In the genomic region with DNA sequence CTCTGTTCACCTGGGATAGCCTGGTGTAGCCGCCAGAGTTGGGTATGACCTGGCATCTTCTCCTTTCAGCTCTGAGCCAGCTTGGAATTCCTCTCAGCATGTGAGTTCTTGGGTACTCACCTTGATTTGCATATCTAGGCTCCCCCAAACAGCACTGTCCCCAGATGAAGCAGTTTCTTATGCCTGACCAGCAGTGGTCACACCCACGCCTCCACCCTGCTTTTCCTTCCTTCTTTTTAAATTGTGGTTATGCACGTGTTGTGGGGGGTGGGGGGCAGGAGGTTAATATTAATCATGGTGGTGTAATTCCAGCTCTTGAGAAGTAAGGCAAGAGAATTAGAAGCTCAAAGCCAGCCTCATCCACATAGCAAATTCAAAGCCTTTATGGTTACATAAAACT, we compare ENCODE assay signal across 16 mouse cellular contexts. TPM values are rescaled to one million over a fixed set of nuclear protein-coding genes. Genes with fewer than 3 reads are reported as not detected.
A peak's percentile ranks its signal among the peaks of the same experiment; 100 is the strongest.
DNase-seq lines count a peak whose midpoint lies in the region; ATAC-seq lines count a peak whose summit lies in the region.
"Had no signal": no experiment of that assay in that cellular context is flagged by ENCODE, and none has a peak within 500 bp of the region (broad histone marks: within the 10 kb centered on the region; RNA-seq: fewer than 3 reads in every experiment).

No protein-coding gene starts in this region.

- no peaks in the 10 kb centered on the region for H3K4me1 ChIP-seq in kidney, embryonic 14.5 days (ENCODE audit: control insufficient read depth, insufficient read depth, low read length)
- no peaks in the 10 kb centered on the region for H3K4me1 ChIP-seq in hindbrain, embryonic 13.5 days (replicated peaks)
- H3K4me1 ChIP-seq: embryonic facial prominence, embryonic 12.5 days; forebrain, embryonic 13.5 days had no signal

- 0 out of 2 replicates have a peak overlapping the region, but pooled peaks have one; percentile 15 for H3K27ac ChIP-seq in macrophage
- no peak overlapping the region for H3K27ac ChIP-seq in kidney, embryonic 14.5 days (ENCODE audit: low read depth, low read length)
- H3K27ac ChIP-seq in hindbrain, embryonic 13.5 days: no peak overlapping the region
- H3K27ac ChIP-seq: embryonic facial prominence, embryonic 12.5 days; forebrain, embryonic 13.5 days; stomach, embryonic 15.5 days had no signal

- H3K4me3 ChIP-seq in macrophage (ENCODE audit: inconsistent target): no peak overlapping the region
- H3K4me3 ChIP-seq in kidney, embryonic 14.5 days (ENCODE audit: low read length): no peak overlapping the region
- H3K4me3 ChIP-seq in hindbrain, embryonic 13.5 days: no peak overlapping the region
- H3K4me3 ChIP-seq: embryonic facial prominence, embryonic 12.5 days; forebrain, embryonic 13.5 days; stomach, embryonic 15.5 days had no signal

- peak; percentile 54 for ATAC-seq in erythroid progenitor cell, adult 5-6 weeks (replicated peaks; ENCODE audit: low FRiP score, poor library complexity, severe bottlenecking)
- ATAC-seq in cerebellum, adult (ENCODE audit: insufficient number of reproducible peaks, low FRiP score, low TSS enrichment): no peak
- ATAC-seq in kidney, embryonic 14.5 days (ENCODE audit: low FRiP score, low TSS enrichment): no peak
- ATAC-seq in hindbrain, embryonic 13.5 days (ENCODE audit: low FRiP score): no peak
- ATAC-seq: forebrain, embryonic 13.5 days; intestine, embryonic 16.5 days had no signal

- 23% methylated on average over 3 of the region's 3 CpGs for WGBS in macrophage (ENCODE audit: missing documents)
- WGBS in kidney, embryonic 14.5 days: 73% methylated on average over 3 of the region's 3 CpGs
- 92% methylated on average over 3 of the region's 3 CpGs for WGBS in hindbrain, embryonic 13.5 days

- no peaks in the 10 kb centered on the region for H3K27me3 ChIP-seq in kidney, embryonic 14.5 days (ENCODE audit: control insufficient read depth, insufficient read depth, low read length)
- no peaks in the 10 kb centered on the region for H3K27me3 ChIP-seq in hindbrain, embryonic 13.5 days
- H3K27me3 ChIP-seq: embryonic facial prominence, embryonic 12.5 days; forebrain, embryonic 13.5 days; stomach, embryonic 15.5 days had no signal

- peak; percentile 79 for DNase-seq in 416B (ENCODE audit: low read depth)
- peak; percentile 54 to 60 for DNase-seq in B cell, adult 2 months
- DNase-seq: adrenal gland, adult 8-10 months; cerebellum, postnatal 25 days; gastrocnemius, postnatal 25 days; kidney, postnatal 4 days; thymus, postnatal 25 days had no signal

- no peak overlapping the region for H3K9ac ChIP-seq in kidney, embryonic 14.5 days (ENCODE audit: low read depth, low read length)
- H3K9ac ChIP-seq in hindbrain, embryonic 13.5 days: no peak overlapping the region
- H3K9ac ChIP-seq: embryonic facial prominence, embryonic 12.5 days; forebrain, embryonic 13.5 days; stomach, embryonic 15.5 days had no signal

- H3K9me3 ChIP-seq in kidney, embryonic 14.5 days (ENCODE audit: control insufficient read depth, low read length): no peaks in the 10 kb centered on the region
- H3K9me3 ChIP-seq in hindbrain, embryonic 13.5 days: no peaks in the 10 kb centered on the region
- H3K9me3 ChIP-seq: embryonic facial prominence, embryonic 12.5 days; forebrain, embryonic 13.5 days; stomach, embryonic 15.5 days had no signal

- H3K36me3 ChIP-seq in macrophage (ENCODE audit: inconsistent target): peaks cover 25% of the 10 kb centered on the region
- peaks cover 54% of the 10 kb centered on the region for H3K36me3 ChIP-seq in kidney, embryonic 14.5 days (ENCODE audit: control insufficient read depth, insufficient read depth, low read length)
- peaks cover 72% of the 10 kb centered on the region for H3K36me3 ChIP-seq in hindbrain, embryonic 13.5 days

- no peak overlapping the region for H3K4me2 ChIP-seq in kidney, embryonic 14.5 days (replicated peaks; ENCODE audit: low read depth, low read length)
- H3K4me2 ChIP-seq in hindbrain, embryonic 13.5 days: no peak overlapping the region
- H3K4me2 ChIP-seq: embryonic facial prominence, embryonic 12.5 days; forebrain, embryonic 13.5 days; stomach, embryonic 15.5 days had no signal

- no peaks in the 10 kb centered on the region for H3K79me2 ChIP-seq in macrophage (ENCODE audit: inconsistent target)

RNA-seq across cellular contexts. Expression of gene Thap3, which starts 26.0 kb away (rescaled TPM):
- 6.8 TPM in 1 of 2 replicates, not detected in the other for total RNA-seq in erythroid progenitor cell, adult 5-6 weeks (2015; ENCODE audit: low replicate concordance)
- total RNA-seq in erythroid progenitor cell, adult 5-6 weeks (2017; ENCODE audit: low replicate concordance): 4.0 TPM in 1 of 2 replicates, not detected in the other
- 10 to 100 TPM in 16 of 26 experiments, 1 to 10 TPM in 10; 1.5 to 37.2 (median 14.6) TPM for total RNA-seq in macrophage (2018; cell fraction: chromatin; rRNA removed)
- 10 to 100 TPM in 23 of 26 experiments, 1 to 10 TPM in 3; 6.9 to 19.0 (median 15.8) TPM for total RNA-seq in macrophage (2018; cell fraction: cytosol; rRNA removed)
- total RNA-seq in macrophage (2018; cell fraction: nucleus; rRNA removed): 10 to 100 TPM in 18 of 26 experiments, 1 to 10 TPM in 8; 2.5 to 37.2 (median 18.3) TPM
- 5.4 to 24.7 TPM (median 14.9 TPM) in 3 replicates for polyA plus RNA-seq in macrophage (2018)
- polyA plus RNA-seq in kidney, embryonic 14.5 days (2014; fragmentation: Nextera tagmentation; extraction: Ambion mirVana): 29.2 and 35.8 TPM in 2 replicates
- polyA plus RNA-seq in hindbrain, embryonic 13.5 days (2015; fragmentation: Nextera tagmentation; extraction: Ambion mirVana): 35.9 and 36.7 TPM in 2 replicates

RNA-seq across cellular contexts. Expression of gene Dnajc11, which starts 29.3 kb away (rescaled TPM):
- total RNA-seq in erythroid progenitor cell, adult 5-6 weeks (2015; ENCODE audit: low replicate concordance): 41.9 and 46.9 TPM in 2 replicates
- 72.3 and 79.2 TPM in 2 replicates for total RNA-seq in erythroid progenitor cell, adult 5-6 weeks (2017; ENCODE audit: low replicate concordance)
- 100 to 1,000 TPM in 19 of 26 experiments, 10 to 100 TPM in 7; 73.8 to 150 (median 124) TPM for total RNA-seq in macrophage (2018; cell fraction: chromatin; rRNA removed)
- total RNA-seq in macrophage (2018; cell fraction: cytosol; rRNA removed): 10 to 100 TPM; 24.0 to 36.6 (median 31.0) TPM
- 100 to 1,000 TPM in 2 of 26 experiments, 10 to 100 TPM in 24; 44.0 to 118 (median 74.0) TPM for total RNA-seq in macrophage (2018; cell fraction: nucleus; rRNA removed)
- polyA plus RNA-seq in macrophage (2018): 27.8 to 45.3 TPM (median 43.7 TPM) in 3 replicates
- polyA plus RNA-seq in kidney, embryonic 14.5 days (2014; fragmentation: Nextera tagmentation; extraction: Ambion mirVana): 55.0 and 74.5 TPM in 2 replicates
- 84.3 and 86.5 TPM in 2 replicates for polyA plus RNA-seq in hindbrain, embryonic 13.5 days (2015; fragmentation: Nextera tagmentation; extraction: Ambion mirVana)

RNA-seq across cellular contexts. Expression of gene Phf13, which starts 33.2 kb away (rescaled TPM):
- 2.5 and 2.9 TPM in 2 replicates for total RNA-seq in erythroid progenitor cell, adult 5-6 weeks (2015; ENCODE audit: low replicate concordance)
- total RNA-seq in erythroid progenitor cell, adult 5-6 weeks (2017; ENCODE audit: low replicate concordance): 0.83 and 4.6 TPM in 2 replicates
- 10 to 100 TPM in 6 of 26 experiments, 1 to 10 TPM in 19, under 1 TPM in 1; 0.57 to 18.3 (median 3.5) TPM for total RNA-seq in macrophage (2018; cell fraction: chromatin; rRNA removed)
- total RNA-seq in macrophage (2018; cell fraction: cytosol; rRNA removed): 10 to 100 TPM in 14 of 26 experiments, 1 to 10 TPM in 12; 5.0 to 32.6 (median 10.6) TPM
- total RNA-seq in macrophage (2018; cell fraction: nucleus; rRNA removed): 10 to 100 TPM in 12 of 26 experiments, 1 to 10 TPM in 14; 3.3 to 33.6 (median 9.9) TPM
- 7.5 to 11.5 TPM (median 10.7 TPM) in 3 replicates for polyA plus RNA-seq in macrophage (2018)
- polyA plus RNA-seq in kidney, embryonic 14.5 days (2014; fragmentation: Nextera tagmentation; extraction: Ambion mirVana): 18.2 and 30.1 TPM in 2 replicates
- polyA plus RNA-seq in hindbrain, embryonic 13.5 days (2015; fragmentation: Nextera tagmentation; extraction: Ambion mirVana): 18.4 and 20.0 TPM in 2 replicates

RNA-seq across cellular contexts. Expression of gene Klhl21, which starts 45.8 kb away (rescaled TPM):
- 1.3 and 2.9 TPM in 2 replicates for total RNA-seq in erythroid progenitor cell, adult 5-6 weeks (2015; ENCODE audit: low replicate concordance)
- 0.91 and 1.0 TPM in 2 replicates for total RNA-seq in erythroid progenitor cell, adult 5-6 weeks (2017; ENCODE audit: low replicate concordance)
- total RNA-seq in macrophage (2018; cell fraction: chromatin; rRNA removed): 10 to 100 TPM in 1 of 26 experiments, 1 to 10 TPM in 18, under 1 TPM in 7; 0.63 to 12.4 (median 1.9) TPM
- 10 to 100 TPM in 7 of 26 experiments, 1 to 10 TPM in 19; 1.3 to 16.6 (median 5.4) TPM for total RNA-seq in macrophage (2018; cell fraction: cytosol; rRNA removed)
- total RNA-seq in macrophage (2018; cell fraction: nucleus; rRNA removed): 10 to 100 TPM in 3 of 26 experiments, 1 to 10 TPM in 23; 1.5 to 15.0 (median 5.3) TPM
- 5.1 to 13.0 TPM (median 8.0 TPM) in 3 replicates for polyA plus RNA-seq in macrophage (2018)
- 4.4 and 7.4 TPM in 2 replicates for polyA plus RNA-seq in kidney, embryonic 14.5 days (2014; fragmentation: Nextera tagmentation; extraction: Ambion mirVana)
- polyA plus RNA-seq in hindbrain, embryonic 13.5 days (2015; fragmentation: Nextera tagmentation; extraction: Ambion mirVana): 3.2 and 3.7 TPM in 2 replicates
